Mouse (Mus musculus) thymus, adult 18-20 months (tissue): ENCODE measurements around the gene Zfp459.
"Not testable (repeated sequence)": the region's sequence is repeated elsewhere in the genome, so short reads cannot be mapped to it uniquely, and the experiment has no call there.

Experiments used
- DNase-seq, 2 experiments: peaks; one replicate each; pipeline ENCODE4 v3.0.0; 2022; ENCODE audit warnings: mixed read lengths in 2 of 2

The Zfp459 gene

GRCm38 (mm10) chr13:67421207-67421857 is at the start of gene Zfp459:
Gene Zfp459, minus strand, starts transcription at chr13:67421418.
- peak; percentile 15 to 28 for DNase-seq

- no peak for DNase-seq
Observed at GRCm38 (mm10) chr13:67469274-67469673, 48.1 kb upstream of the Zfp459 start.

DNA sequence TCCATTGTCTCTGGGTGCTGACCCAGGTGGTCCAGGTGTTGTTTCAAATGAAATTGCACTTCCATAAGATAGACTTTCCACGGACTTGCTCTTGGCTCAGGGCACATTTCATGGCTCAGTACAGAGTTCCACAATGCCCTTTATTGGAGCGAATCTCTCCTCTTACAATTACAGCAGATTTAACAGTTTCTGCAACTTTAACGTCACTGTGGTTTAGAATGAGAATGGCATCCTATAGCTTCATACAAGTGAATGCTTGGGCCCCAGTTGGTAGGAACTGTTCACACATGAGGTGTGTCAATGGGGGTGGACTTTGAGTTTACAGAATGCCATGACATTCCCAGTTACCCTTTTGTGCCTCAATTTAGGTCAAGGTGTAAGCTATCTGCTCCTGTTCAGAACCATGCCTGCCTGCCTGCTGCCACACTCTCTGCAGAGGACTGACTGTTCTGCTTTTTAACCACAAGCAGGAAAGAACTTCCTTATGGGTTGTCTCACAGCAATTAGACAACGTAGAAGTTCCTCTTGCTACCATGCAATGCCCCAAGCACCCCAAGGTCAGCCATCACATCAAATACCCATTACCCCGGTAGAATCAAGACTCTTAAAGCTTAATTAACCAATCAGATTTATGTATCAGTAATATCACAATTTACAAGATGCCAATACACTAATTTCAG is 42.4 kb upstream of the Zfp459 start:
- DNase-seq, result not testable (repeated sequence)

- DNase-seq, result no peak
Observed at GRCm38 (mm10) chr13:67452021-67452309, 30.7 kb upstream of the Zfp459 start.

DNA sequence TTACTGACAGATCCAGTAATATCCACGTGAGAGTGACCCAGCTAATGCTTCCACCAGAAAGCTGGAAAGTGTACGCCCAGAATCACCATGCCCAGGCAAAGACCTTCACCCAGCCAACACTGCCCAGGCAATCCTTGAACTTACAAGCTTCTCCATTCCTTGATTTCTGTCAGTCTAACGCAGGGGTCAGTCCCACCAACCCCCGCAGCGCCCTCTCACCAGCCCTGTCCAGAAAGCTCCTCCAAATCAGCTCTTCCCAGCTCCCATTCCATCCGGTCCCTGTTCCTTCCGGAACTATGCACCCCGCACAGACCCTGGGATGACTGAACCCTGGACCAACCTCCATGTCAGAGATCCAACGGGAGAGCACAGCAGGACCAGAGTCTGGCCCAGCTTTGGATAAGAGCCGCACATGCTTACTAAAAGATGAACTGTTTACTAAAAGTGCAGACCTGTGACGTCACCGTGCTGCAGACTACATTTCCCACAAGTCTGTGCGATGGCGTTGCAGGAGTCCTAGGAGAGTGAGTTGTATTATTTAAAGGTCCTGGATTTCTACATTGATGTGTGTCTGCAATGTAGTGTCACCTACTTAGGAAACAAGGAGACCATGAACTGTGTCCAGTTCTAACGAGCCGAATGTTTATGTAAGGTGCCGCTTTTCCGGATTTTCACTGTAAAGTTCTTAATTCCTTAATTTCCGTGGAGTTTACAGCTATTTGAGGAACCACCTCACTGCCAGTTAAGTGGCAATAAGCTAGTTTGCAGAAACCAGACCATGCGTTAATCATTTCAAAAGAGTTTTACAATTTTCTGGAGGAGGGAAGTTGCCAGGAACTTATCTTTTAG is 30.2 kb upstream of the Zfp459 start, which contains the start of gene Zfp874a:
Zfp874a (minus strand) TSS at position 453 of the 849 bp plus-strand sequence.
- peak; percentile 79 to 84 for DNase-seq

- not testable (repeated sequence) for DNase-seq
Observed at GRCm38 (mm10) chr13:67437095-67437494, 15.9 kb upstream of the Zfp459 start.

- no peak for DNase-seq
Observed at GRCm38 (mm10) chr13:67428116-67428515, 6.9 kb upstream of the Zfp459 start.

- not testable (repeated sequence) for DNase-seq
Observed at GRCm38 (mm10) chr13:67425699-67426098, 4.5 kb upstream of the Zfp459 start.

GRCm38 (mm10) chr13:67422532-67422931 is 1.3 kb upstream of the Zfp459 start:
- DNase-seq, result not testable (repeated sequence)

DNA sequence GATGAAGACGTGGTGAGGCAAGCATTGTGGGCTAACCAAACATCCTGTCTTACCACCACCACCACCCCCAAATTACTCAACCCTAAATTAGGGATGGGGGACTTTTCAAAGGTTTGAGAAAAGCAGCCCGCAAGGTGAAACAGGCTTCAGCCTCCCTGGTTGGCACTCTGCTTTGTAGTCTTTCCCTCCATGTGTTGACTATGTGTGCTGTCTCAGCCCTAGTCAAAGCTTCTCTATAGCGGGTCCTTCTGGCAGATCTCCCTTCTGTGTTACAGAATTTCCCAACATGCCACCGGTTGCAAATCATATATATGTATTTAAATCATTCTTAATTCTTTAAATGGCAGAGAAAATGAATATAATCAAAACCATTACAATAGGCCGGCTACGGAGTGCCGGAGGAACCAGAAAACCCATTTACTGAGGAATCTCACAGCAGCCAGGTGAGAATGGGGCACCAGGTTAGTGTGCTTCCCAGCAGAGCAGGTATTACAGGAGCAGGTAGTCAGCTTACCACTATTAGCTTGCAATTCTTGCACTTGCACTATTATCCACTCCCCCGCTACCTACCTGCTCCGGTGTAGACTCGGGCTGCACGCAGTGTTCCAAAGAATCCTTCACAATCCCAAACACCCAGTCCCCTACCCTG is 536 bp downstream of the Zfp459 start:
- no peak for DNase-seq

DNA sequence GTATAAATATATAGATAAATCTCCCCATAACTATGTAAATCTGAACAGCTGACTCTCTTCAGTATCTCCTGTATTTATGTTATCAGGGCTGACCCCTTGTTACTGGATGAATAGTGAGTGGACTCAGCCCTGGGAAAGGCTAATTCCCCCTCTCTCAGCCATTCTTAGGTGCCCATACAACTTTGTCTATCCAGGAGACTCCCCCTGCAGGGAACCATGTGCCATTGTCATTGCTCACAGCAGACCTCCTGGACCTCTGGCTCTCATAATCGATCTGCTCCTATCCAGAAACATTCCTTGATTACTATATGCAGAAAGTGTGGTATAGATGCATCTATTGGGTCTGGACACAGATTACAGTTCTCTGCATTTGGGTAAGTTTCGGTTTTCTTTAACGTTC is 4.4 kb downstream of the Zfp459 start:
- DNase-seq, result no peak

DNA sequence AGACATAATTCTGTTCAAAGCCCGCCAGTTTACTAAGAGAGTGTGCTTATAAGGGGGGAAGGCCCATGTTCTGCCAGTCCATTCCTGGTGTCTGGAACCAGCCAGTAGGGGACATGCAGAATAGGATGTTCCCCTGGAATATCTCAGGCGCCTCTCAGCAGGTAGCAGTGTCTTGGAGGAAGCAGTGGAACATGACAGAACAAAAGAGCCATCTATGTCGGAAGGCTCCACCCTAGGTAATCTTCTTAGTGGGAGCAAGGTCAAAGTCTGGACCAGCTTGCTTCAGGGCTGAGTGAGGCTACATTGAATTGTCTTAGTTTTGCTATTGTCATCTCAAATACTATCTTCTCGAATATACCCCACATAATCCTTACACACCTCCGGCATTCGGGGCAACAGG is 5.5 kb downstream of the Zfp459 start:
- no peak for DNase-seq

DNA sequence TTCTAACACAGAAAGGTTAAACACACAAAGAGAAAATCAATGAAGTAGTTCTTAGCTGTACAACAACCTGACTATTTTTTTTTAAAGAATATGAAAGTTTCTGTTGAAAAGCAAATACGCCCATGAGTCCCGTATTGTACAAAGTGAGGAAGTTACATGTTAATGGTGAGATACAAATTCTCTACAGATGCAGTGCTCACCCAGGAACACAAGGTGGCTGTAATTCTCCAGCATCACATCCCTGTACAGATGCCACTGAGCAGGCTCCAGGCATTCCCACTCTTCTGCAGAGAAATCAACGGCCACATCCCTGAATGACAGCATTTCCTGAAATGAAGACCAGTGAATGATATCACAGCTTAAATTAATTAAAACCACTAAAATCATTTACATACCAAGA is 7.6 kb downstream of the Zfp459 start:
- DNase-seq, result not testable (repeated sequence)

DNA sequence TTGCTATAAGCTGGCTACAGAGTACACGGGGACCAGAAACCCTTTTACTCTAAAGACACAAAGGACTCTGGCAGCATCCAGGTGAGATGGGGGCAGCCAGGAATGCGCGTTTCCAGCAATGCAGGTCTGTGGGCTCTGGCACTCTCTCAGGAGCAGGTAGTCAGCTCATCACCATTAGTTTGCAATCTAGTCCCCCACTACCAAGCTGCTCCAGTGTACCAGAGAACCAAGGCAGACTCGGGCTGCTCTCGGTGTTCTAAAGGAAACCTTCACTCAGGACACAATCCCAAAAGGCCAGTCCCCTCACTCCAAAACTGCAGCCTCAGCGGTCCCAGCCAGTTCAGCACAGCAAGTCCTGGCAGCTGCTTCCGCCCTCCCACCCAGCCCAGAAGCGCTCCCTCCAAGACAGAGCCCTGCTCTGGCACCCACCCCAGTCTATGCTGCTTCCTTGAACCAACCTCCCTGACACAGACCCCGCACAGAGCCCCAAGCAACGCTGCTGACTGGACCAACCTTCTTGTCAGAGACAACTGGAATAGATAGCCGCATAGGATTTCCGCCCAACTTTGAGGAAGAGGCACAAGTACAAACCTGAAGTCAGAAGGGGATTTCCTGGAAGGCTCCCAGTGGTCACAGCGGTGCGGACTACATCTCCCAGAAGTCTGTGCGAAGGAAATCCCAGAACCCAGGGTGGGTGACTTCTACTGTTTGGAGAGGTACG is 21.9 kb downstream of the Zfp459 start, which contains the start of gene Zfp429:
Zfp429 (minus strand) TSS at position 637 of the 721 bp plus-strand sequence.
- peak; percentile 56 to 67 for DNase-seq

DNA sequence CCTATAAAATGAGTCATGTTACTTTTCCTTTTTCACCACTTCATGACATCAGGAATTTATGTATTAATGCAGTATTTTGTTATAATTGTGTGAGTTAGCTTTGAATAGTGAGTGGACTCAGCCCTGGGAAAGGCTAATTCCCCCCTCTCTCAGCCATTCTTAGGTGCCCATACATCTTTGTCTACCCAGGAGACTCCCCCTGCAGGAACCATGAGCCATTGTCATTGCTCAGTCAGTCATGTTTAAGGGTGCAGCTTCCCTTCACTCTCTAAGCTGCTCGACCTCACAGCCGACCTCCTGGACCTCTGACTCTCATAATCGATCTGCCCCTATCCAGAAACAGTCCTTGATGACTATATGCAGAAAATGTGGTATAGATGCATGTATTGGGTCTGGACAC is 45.0 kb downstream of the Zfp459 start:
- DNase-seq, result not testable (repeated sequence)

- DNase-seq, result peak; percentile 65 to 80
Observed at GRCm38 (mm10) chr13:67375050-67375911, 45.9 kb downstream of the Zfp459 start, which contains the start of the genes Gm28041 and Zfp456. Gene Gm28041, minus strand, starts transcription at chr13:67375733. Gene Zfp456, minus strand, starts transcription at chr13:67375810.

- peak; percentile 72 to 82 for DNase-seq
Observed at GRCm38 (mm10) chr13:67360131-67360744, 61.0 kb downstream of the Zfp459 start, which contains the start of the genes Gm28044 and Zfp953. Gene Gm28044, minus strand, starts transcription at chr13:67360536. Gene Zfp953, minus strand, starts transcription at chr13:67360605.
